Mouse (Mus musculus) midbrain, embryonic 10.5 days (tissue): ENCODE results near the gene Tmem163. TPM values are rescaled to one million over a fixed set of nuclear protein-coding genes. Genes with fewer than 3 reads are reported as not detected.

Experiments
- DNase-seq: peaks from one replicate; pipeline ENCODE4 v3.0.0-alpha.2; 2017; ENCODE audit warnings: low spot score
- H3K27ac ChIP-seq: fragments of 300-500 bp; sonication (generic); replicated peaks from 2 replicates; pipeline ENCODE4 v1.5.1; 2016; ENCODE audit warnings: mild to moderate bottlenecking
- H3K27me3 ChIP-seq: fragments of 300-500 bp; sonication (generic); 2 replicates; pipeline ENCODE4 v1.6.1; 2016; ENCODE audit warnings: low read depth, mild to moderate bottlenecking; ENCODE audit not compliant: poor library complexity, severe bottlenecking
- H3K36me3 ChIP-seq: fragments of 300-500 bp; sonication (generic); 2 replicates; pipeline ENCODE4 v1.6.1; 2016; ENCODE audit warnings: mild to moderate bottlenecking, moderate library complexity
- H3K4me1 ChIP-seq: fragments of 300-500 bp; sonication (generic); 2 replicates; pipeline ENCODE4 v1.6.1; 2016
- H3K4me3 ChIP-seq: fragments of 300-500 bp; sonication (generic); 2 replicates; pipeline ENCODE4 v1.5.1; 2016; ENCODE audit warnings: mild to moderate bottlenecking, moderate library complexity
- H3K9me3 ChIP-seq: fragments of 300-500 bp; sonication (generic); replicated peaks from 2 replicates; pipeline ENCODE4 v1.6.1; 2016; ENCODE audit warnings: mild to moderate bottlenecking
- WGBS: fragments of 180-500 bp; shearing (Covaris S2); methylation state at CpG from one replicate; pipeline ENCODE4 v1.1.7; 2016; 5-methylcytosine and 5-hydroxymethylcytosine counted together
- polyA plus RNA-seq: library from polyadenylated mRNA; unstranded; fragments of >200 nt; fragmentation: Nextera tagmentation; extraction: Ambion mirVana; gene quantifications from 2 replicates; pipeline ENCODE4 v1.2.1, GENCODE M21; 2016

Tmem163 gene
- polyA plus RNA-seq, 1 experiment from 2014 or later: 11.0 TPM

- 85% methylated on average over 6 of the region's 6 CpGs for WGBS
- no peak for DNase-seq
- no peaks in the 10 kb centered on the region for H3K27me3 ChIP-seq
- H3K4me1 ChIP-seq: peaks cover 27% of the 10 kb centered on the region
- no peaks in the 10 kb centered on the region for H3K36me3 ChIP-seq
- H3K27ac ChIP-seq: no peak overlapping the region
- H3K4me3 ChIP-seq: no peak overlapping the region
- H3K9me3 ChIP-seq: no peaks in the 10 kb centered on the region
Measured at GRCm38 (mm10) chr1:127437091-127437490, 242.3 kb downstream of the Tmem163 start.

Other genes with a start within 250 kb of the Tmem163 start
- 0.20 and 0.47 TPM in 2 replicates for gene Acmsd, start 49.9 kb upstream of the Tmem163 start, polyA plus RNA-seq
- 92.2 and 108 TPM in 2 replicates for gene Ccnt2, start 94.6 kb upstream of the Tmem163 start, polyA plus RNA-seq
- gene Map3k19, start 175.5 kb upstream of the Tmem163 start, polyA plus RNA-seq: 0.11 and 0.12 TPM in 2 replicates
- gene Rab3gap1, start 189.2 kb upstream of the Tmem163 start, polyA plus RNA-seq: 15.8 and 18.4 TPM in 2 replicates